Mouse (Mus musculus) G1E (cell line): ENCODE results near the gene Tfcp2l1.

ENCODE experiments used
- CTCF ChIP-seq: IDR thresholded peaks from 2 replicates; pipeline ENCODE4 v1.5.1; 2012; ENCODE audit warnings: low read depth, low read length, inconsistent platforms, mixed read lengths
- GATA1 ChIP-seq: IDR thresholded peaks from 2 replicates; pipeline ENCODE4 v1.6.1; 2012; ENCODE audit warnings: borderline replicate concordance, low read length, inconsistent platforms, mixed read lengths
- POLR2AphosphoS5 ChIP-seq: IDR thresholded peaks from 2 replicates; pipeline ENCODE4 v1.6.1; 2012; ENCODE audit warnings: low read depth, low read length, inconsistent platforms; ENCODE audit not compliant: insufficient replicate concordance
- TAL1 ChIP-seq: conservative IDR thresholded peaks from 2 replicates; pipeline ENCODE4 v1.6.1; 2012; ENCODE audit warnings: low read depth, low read length, inconsistent platforms, mixed read lengths

GRCm38 (mm10) chr1:118720474-118721095 is 92.8 kb downstream of the Tfcp2l1 start:
- TF ChIP-seq CTCF = no peak
- no peak for TF ChIP-seq TAL1
- no peak for TF ChIP-seq POLR2AphosphoS5
- TF ChIP-seq GATA1 = no peak
